Mouse (Mus musculus) spleen, postnatal 0 days (tissue): ENCODE results near the gene Arhgef33. TPM values are rescaled to one million over a fixed set of nuclear protein-coding genes. Genes with fewer than 3 reads are reported as not detected.

Experiments used
- polyA plus RNA-seq: library from polyadenylated mRNA; unstranded; fragments of >200 nt; fragmentation: Nextera tagmentation; extraction: Ambion mirVana; gene quantifications from 2 replicates; pipeline ENCODE4 v1.2.1, GENCODE M21; 2015

Gene Arhgef33
- 0.81 and 1.0 TPM in 2 replicates for polyA plus RNA-seq

DNA sequence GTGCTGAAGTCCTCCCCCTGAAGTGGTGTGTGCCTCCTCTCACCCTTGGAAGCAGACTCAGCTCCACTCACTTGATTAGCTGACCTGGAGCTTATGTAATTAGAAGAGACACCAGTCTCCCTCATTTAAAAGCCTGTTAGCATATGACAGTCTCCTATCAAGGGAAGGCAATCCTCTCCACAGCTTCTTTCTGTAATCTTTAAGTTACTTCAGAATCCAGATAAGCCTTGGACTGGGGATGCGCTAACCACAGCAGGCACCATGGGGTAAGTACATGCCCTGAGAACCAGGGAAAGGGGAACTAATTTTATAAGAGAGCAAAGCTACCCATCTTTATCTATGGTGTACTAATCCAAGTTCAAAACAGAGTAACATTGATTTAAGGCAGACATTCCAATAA is at the start of gene Arhgef33:
Gene Arhgef33 (plus strand): TSS at position 157 of the 400 bp plus-strand sequence.

GRCm38 (mm10) chr17:80290074-80290657 is 17.0 kb upstream of the Arhgef33 start, which contains the start of the genes Morn2 and Dhx57:
Gene Morn2 (plus strand): TSS chr17:80290203.
Gene Dhx57 (minus strand): TSS chr17:80290476.

DNA sequence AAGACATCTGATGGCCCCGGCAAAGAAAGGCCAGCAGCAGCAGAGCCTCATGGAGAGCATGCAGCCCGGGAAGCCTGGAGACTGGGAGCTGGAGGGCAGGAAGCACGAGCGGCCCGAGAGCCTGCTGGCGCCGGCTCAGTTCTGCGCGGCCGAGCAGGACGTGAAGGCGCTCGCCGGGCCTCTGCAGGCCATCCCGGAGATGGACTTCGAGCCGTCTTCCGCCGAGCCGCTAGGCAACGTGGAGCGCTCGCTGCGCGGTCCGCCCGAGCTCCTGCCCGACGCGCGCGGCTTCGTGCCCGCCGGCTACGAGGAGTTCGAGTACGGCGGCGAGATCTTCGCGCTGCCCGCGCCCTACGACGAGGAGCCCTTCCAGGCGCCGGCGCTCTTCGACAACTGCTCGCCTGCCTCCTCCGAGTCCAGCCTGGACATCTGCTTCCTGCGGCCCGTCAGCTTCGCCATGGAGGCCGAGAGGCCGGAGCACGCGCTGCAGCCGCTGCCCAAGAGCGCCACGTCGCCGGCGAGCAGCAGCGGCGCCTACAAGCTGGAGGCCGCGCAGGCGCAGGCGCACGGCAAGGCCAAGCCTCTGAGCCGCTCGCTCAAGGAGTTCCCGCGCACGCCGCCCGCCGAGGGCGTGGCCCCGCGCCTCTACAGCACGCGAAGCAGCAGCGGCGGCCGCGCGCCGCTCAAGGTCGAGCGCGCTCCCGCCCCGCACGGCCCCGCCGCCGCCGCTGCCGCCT is 66.0 kb downstream of the Arhgef33 start, which contains the start of gene Gm10190:
Gene Gm10190 (minus strand): TSS at position 553 of the 737 bp plus-strand sequence.

Other genes with a start within 250 kb of the Arhgef33 start
- gene Hnrnpll, start 245.1 kb upstream of the Arhgef33 start, polyA plus RNA-seq: 33.0 and 33.6 TPM in 2 replicates
- 4.1 and 6.1 TPM in 2 replicates for gene Galm, start 179.9 kb upstream of the Arhgef33 start, polyA plus RNA-seq
- 345 and 353 TPM in 2 replicates for gene Srsf7, start 100.1 kb upstream of the Arhgef33 start, polyA plus RNA-seq
- 0.05 TPM in 2 replicates for gene Ttc39d, start 99.9 kb upstream of the Arhgef33 start, polyA plus RNA-seq
- gene Gemin6, start 83.0 kb upstream of the Arhgef33 start, polyA plus RNA-seq: 38.2 and 39.0 TPM in 2 replicates
- gene Morn2, start 17.2 kb upstream of the Arhgef33 start, polyA plus RNA-seq: 7.7 and 10.4 TPM in 2 replicates
- 3.2 and 3.6 TPM in 2 replicates for gene Dhx57, start 16.9 kb upstream of the Arhgef33 start, polyA plus RNA-seq
- 1.2 and 1.4 TPM in 2 replicates for gene Gm10190, start 66.1 kb downstream of the Arhgef33 start, polyA plus RNA-seq
- gene Sos1, start 173.0 kb downstream of the Arhgef33 start, polyA plus RNA-seq: 2.1 and 2.2 TPM in 2 replicates